Mouse (Mus musculus) stomach, postnatal 0 days (tissue): ENCODE measurements around the gene Fam131b. TPM values are rescaled to one million over a fixed set of nuclear protein-coding genes. Genes with fewer than 3 reads are reported as not detected.

ENCODE experiments used
- ATAC-seq: fragments of 200-750 bp; cut with Nextera tagmentation; 2 replicates; pipeline ENCODE4 v1.8.0; 2017; ENCODE audit not compliant: low FRiP score, low TSS enrichment
- DNase-seq: peaks from one replicate; pipeline ENCODE4 v3.0.0-alpha.2; 2016; ENCODE audit warnings: low spot score
- H3K27ac ChIP-seq: fragments of 300-500 bp; sonication (generic); replicated peaks from 2 replicates; pipeline ENCODE4 v1.5.1; 2014; ENCODE audit warnings: mild to moderate bottlenecking, control low read depth
- H3K27me3 ChIP-seq: fragments of 300-500 bp; sonication (generic); 2 replicates; pipeline ENCODE4 v1.6.1; 2014; ENCODE audit warnings: low read length; ENCODE audit not compliant: control insufficient read depth, insufficient read depth
- H3K36me3 ChIP-seq: fragments of 300-500 bp; sonication (generic); 2 replicates; pipeline ENCODE4 v1.6.1; 2014; ENCODE audit warnings: low read length, mixed read lengths; ENCODE audit not compliant: control insufficient read depth, insufficient read depth
- H3K4me1 ChIP-seq: fragments of 300-500 bp; sonication (generic); replicated peaks from 2 replicates; pipeline ENCODE4 v1.6.1; 2014; ENCODE audit warnings: antibody characterized with exemption; ENCODE audit not compliant: control insufficient read depth, insufficient read depth
- H3K4me2 ChIP-seq: fragments of 300-500 bp; sonication (generic); replicated peaks from 2 replicates; pipeline ENCODE4 v1.6.1; 2014; ENCODE audit warnings: low read depth, mild to moderate bottlenecking, control low read depth, moderate library complexity
- H3K4me3 ChIP-seq: fragments of 300-500 bp; sonication (generic); 2 replicates; pipeline ENCODE4 v1.5.1; 2014; ENCODE audit warnings: low read depth, low read length, control low read depth
- H3K9ac ChIP-seq: fragments of 300-500 bp; sonication (generic); 2 replicates; pipeline ENCODE4 v1.6.1; 2014; ENCODE audit warnings: mild to moderate bottlenecking, low read length, control low read depth, mixed read lengths
- H3K9me3 ChIP-seq: fragments of 300-500 bp; sonication (generic); 2 replicates; pipeline ENCODE4 v1.6.1; 2016; ENCODE audit warnings: low read length; ENCODE audit not compliant: control insufficient read depth
- CTCF ChIP-seq: IDR thresholded peaks from 2 replicates; pipeline ENCODE4 v1.5.1; 2016; ENCODE audit warnings: antibody characterized with exemption, low read depth, mild to moderate bottlenecking, moderate library complexity
- EP300 ChIP-seq: optimal IDR thresholded peaks from 2 replicates; pipeline ENCODE3; 2016; ENCODE audit warnings: antibody characterized with exemption
- WGBS: fragments of 180-500 bp; shearing (Covaris S2); extraction: QIAGEN DNeasy Blood & Tissue Kit; methylation state at CpG from one replicate; pipeline ENCODE4 v1.1.7; 2014; 5-methylcytosine and 5-hydroxymethylcytosine counted together
- polyA plus RNA-seq: library from polyadenylated mRNA; unstranded; fragments of >200 nt; fragmentation: Nextera tagmentation; extraction: Ambion mirVana; gene quantifications from 2 replicates; pipeline ENCODE4 v1.2.1, GENCODE M21; 2015

The Fam131b gene
- polyA plus RNA-seq, 1 experiment from 2014 or later = 0.12 TPM

- H3K4me2 ChIP-seq = peak overlapping the region; percentile 1; the same call in 1 of the 2 replicates
- ATAC-seq = no peak
- H3K9ac ChIP-seq = no peak overlapping the region
- no peaks in the 10 kb centered on the region for H3K27me3 ChIP-seq
- WGBS = 40% methylated on average over 11 of the region's 11 CpGs
- peaks cover 15% of the 10 kb centered on the region for H3K4me1 ChIP-seq
- 0 out of 2 replicates have a peak overlapping the region, but pooled peaks have one; percentile 1 for H3K27ac ChIP-seq
- peak; percentile 39 for DNase-seq
- H3K4me3 ChIP-seq = no peak overlapping the region
- no peaks in the 10 kb centered on the region for H3K9me3 ChIP-seq
- H3K36me3 ChIP-seq = peaks cover 23% of the 10 kb centered on the region
- no peak for TF ChIP-seq CTCF
- TF ChIP-seq EP300 = no peak
Measured at GRCm38 (mm10) chr6:42354076-42355019, 29.9 kb upstream of the Fam131b start.

- peaks cover 15% of the 10 kb centered on the region for H3K4me1 ChIP-seq
- no peak overlapping the region for H3K9ac ChIP-seq
- TF ChIP-seq EP300 (no peak), CTCF (no peak)
- WGBS = 67% methylated on average over 8 of the region's 8 CpGs
- no peak for ATAC-seq
- H3K27me3 ChIP-seq = no peaks in the 10 kb centered on the region
- DNase-seq = no peak
- peak overlapping the region; percentile 14; the same call in 1 of the 2 replicates for H3K4me2 ChIP-seq
- H3K4me3 ChIP-seq = no peak overlapping the region
- no peaks in the 10 kb centered on the region for H3K9me3 ChIP-seq
- H3K36me3 ChIP-seq = peaks cover 18% of the 10 kb centered on the region
- no peak overlapping the region for H3K27ac ChIP-seq
Measured at GRCm38 (mm10) chr6:42353180-42353579, 28.7 kb upstream of the Fam131b start.

GRCm38 (mm10) chr6:42352486-42352846 lies 28.0 kb upstream of the Fam131b start:
- H3K9me3 ChIP-seq = no peaks in the 10 kb centered on the region
- TF ChIP-seq EP300 (no peak), CTCF (no peak)

GRCm38 (mm10) chr6:42351776-42352485 lies 27.5 kb upstream of the Fam131b start:
- Histone ChIP-seq H3K4me1 (peaks cover 15% of the 10 kb centered on the region), H3K27ac (no peak overlapping the region), H3K9ac (no peak overlapping the region), H3K27me3 (no peaks in the 10 kb centered on the region), H3K4me2 (peak overlapping the region; percentile 90), H3K36me3 (peaks cover 12% of the 10 kb centered on the region), H3K9me3 (no peaks in the 10 kb centered on the region), H3K4me3 (peak overlapping the region; percentile 88)
- DNase-seq = peak; percentile 69
- WGBS = 53% methylated on average over 7 of the region's 7 CpGs
- no peak for ATAC-seq
- no peak for TF ChIP-seq CTCF

More at GRCm38 (mm10) chr6:42352486-42352846, 28.0 kb upstream of the Fam131b start:
- Histone ChIP-seq H3K4me1 (peaks cover 15% of the 10 kb centered on the region), H3K9ac (no peak overlapping the region), H3K4me2 (peak overlapping the region; percentile 90; the same call in 1 of the 2 replicates), H3K27ac (no peak overlapping the region), H3K36me3 (peaks cover 12% of the 10 kb centered on the region), H3K27me3 (no peaks in the 10 kb centered on the region), H3K4me3 (no peak overlapping the region)
- DNase-seq (no peak), ATAC-seq (no peak)
- WGBS = 96% methylated on average over 1 of the region's 1 CpGs

GRCm38 (mm10) chr6:42350968-42351775 lies 26.7 kb upstream of the Fam131b start:
- Histone ChIP-seq H3K36me3 (peaks cover 5% of the 10 kb centered on the region; the same call in 1 of the 2 replicates), H3K4me3 (peak overlapping the region; percentile 88), H3K4me1 (peaks cover 15% of the 10 kb centered on the region), H3K9me3 (no peaks in the 10 kb centered on the region), H3K27ac (peak overlapping the region; percentile 96; the same call in 1 of the 2 replicates), H3K27me3 (no peaks in the 10 kb centered on the region), H3K9ac (peak overlapping the region; percentile 93), H3K4me2 (peak overlapping the region; percentile 90)
- WGBS = 38% methylated on average over 13 of the region's 13 CpGs
- ATAC-seq (no peak), DNase-seq (no peak)
- TF ChIP-seq EP300 (no peak), CTCF (no peak)
